Mouse (Mus musculus): ENCODE results near the gene Pnkp. TPM values are rescaled to one million over a fixed set of nuclear protein-coding genes. Genes with fewer than 3 reads are reported as not detected.

Pnkp gene
- polyA plus RNA-seq, 1 experiment from 2014 or later, result 21.6 TPM

DNA sequence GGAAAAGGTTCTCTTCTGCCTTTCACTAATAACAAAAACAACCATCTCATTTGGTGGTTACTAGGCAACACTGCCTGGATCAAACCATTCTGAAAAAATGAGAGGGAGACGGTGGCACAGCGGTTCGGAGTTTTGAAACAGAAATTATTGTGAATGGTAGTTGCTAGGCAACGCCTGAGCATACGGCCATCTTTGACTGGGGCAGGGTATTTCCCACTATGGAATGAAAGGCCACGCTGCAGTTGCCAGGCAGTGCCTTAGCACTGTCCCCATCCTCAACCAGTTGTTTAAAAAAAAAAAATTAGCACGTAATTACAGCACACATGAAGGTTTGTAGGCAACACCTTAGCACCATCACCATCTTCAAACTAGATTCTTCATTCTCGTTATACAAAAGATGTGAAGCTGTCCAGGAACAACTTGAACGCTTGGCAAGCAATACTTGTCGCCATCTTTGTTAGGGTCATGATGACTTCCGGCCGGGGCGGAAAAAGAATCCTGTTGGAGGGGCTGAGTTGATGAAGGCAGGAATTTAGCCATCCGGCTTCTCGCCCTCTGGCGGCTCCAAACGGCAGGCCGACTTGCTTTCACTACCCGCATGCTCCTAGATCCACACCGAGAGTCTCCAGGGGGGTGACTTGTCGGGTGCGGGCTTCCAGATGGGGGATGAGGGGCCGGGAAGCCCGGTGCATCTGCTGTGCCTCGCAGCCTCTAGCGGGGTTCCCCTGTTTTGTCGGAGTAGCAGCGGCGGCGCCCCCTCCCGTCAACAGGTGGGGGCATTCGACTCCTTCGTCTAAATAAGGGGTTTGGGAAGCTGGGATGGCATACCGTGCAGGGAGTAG lies 38.9 kb downstream of the Pnkp start, which contains the start of gene Fuz:
Gene Fuz (plus strand): TSS at position 487 of the 842 bp plus-strand sequence.
- H3K4me1 ChIP-seq (ENCODE audit: control insufficient read depth, insufficient read depth, low read length), result peaks cover 4% of the 10 kb centered on the region; the same call in 1 of the 2 replicates
- no peaks in the 10 kb centered on the region for H3K27me3 ChIP-seq (ENCODE audit: control insufficient read depth, insufficient read depth, low read length)
- peak; percentile 48; the same call in 1 of the 2 replicates for ATAC-seq (replicated peaks; ENCODE audit: insufficient number of reproducible peaks, low FRiP score, low TSS enrichment, low read depth)
- H3K9me3 ChIP-seq (replicated peaks; ENCODE audit: control insufficient read depth, low read length), result no peaks in the 10 kb centered on the region
- peak; percentile 96 for DNase-seq (ENCODE audit: low spot score)
- under 1% methylated on average over 34 of the region's 34 CpGs for WGBS
- peak within 1 kb of the TSS; percentile 38 for H3K4me3 ChIP-seq (ENCODE audit: low read depth, low read length)
- no peaks in the 10 kb centered on the region; the same call in 1 of the 2 replicates for H3K36me3 ChIP-seq (replicated peaks; ENCODE audit: control insufficient read depth, insufficient read depth, low read depth, low read length)
- peak within 1 kb of the TSS; percentile 59 for H3K4me2 ChIP-seq (ENCODE audit: low read depth, low read length)
- peak within 1 kb of the TSS; percentile 72 for H3K9ac ChIP-seq (replicated peaks; ENCODE audit: low read length)
- H3K27ac ChIP-seq (replicated peaks; ENCODE audit: low read depth, low read length), result peak within 1 kb of the TSS; percentile 63

DNA sequence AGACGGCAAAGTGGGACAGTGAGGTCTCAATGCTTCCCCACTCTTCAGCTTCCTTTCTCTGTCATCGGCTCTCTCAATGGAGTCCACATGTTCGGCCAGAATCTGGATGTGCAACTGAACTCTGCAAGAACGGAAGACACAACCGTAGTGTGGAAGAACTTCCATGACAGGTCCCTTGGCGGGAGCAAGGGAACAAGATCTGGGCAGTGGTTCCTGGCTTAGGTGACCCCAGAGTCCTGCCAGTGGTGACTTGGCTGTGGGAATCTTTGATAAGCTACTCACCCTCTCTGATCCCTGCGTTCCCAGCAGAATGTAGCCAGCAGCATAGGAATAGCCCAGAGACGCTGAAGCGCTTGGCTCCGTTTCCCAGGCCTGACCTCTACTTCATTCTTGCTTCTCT lies 39.6 kb downstream of the Pnkp start:
- peak overlapping the region; percentile 59 for H3K4me2 ChIP-seq (ENCODE audit: low read depth, low read length)
- H3K9ac ChIP-seq (replicated peaks; ENCODE audit: low read length), result peak overlapping the region; percentile 72
- peak overlapping the region; percentile 38 for H3K4me3 ChIP-seq (ENCODE audit: low read depth, low read length)
- ATAC-seq (replicated peaks; ENCODE audit: insufficient number of reproducible peaks, low FRiP score, low TSS enrichment, low read depth) (no peak), DNase-seq (ENCODE audit: low spot score) (peak; percentile 17)
- no peaks in the 10 kb centered on the region for H3K9me3 ChIP-seq (replicated peaks; ENCODE audit: control insufficient read depth, low read length)
- peaks cover 4% of the 10 kb centered on the region; the same call in 1 of the 2 replicates for H3K4me1 ChIP-seq (ENCODE audit: control insufficient read depth, insufficient read depth, low read length)
- 0 out of 2 replicates have a peak overlapping the region, but pooled peaks have one; percentile 63 for H3K27ac ChIP-seq (replicated peaks; ENCODE audit: low read depth, low read length)
- no peaks in the 10 kb centered on the region; the same call in 1 of the 2 replicates for H3K36me3 ChIP-seq (replicated peaks; ENCODE audit: control insufficient read depth, insufficient read depth, low read depth, low read length)
- no peaks in the 10 kb centered on the region for H3K27me3 ChIP-seq (ENCODE audit: control insufficient read depth, insufficient read depth, low read length)
- WGBS, result 37% methylated on average over 10 of the region's 10 CpGs

GRCm38 (mm10) chr7:44898607-44899006 lies 41.7 kb downstream of the Pnkp start:
- DNase-seq (ENCODE audit: low spot score) (no peak), ATAC-seq (replicated peaks; ENCODE audit: insufficient number of reproducible peaks, low FRiP score, low TSS enrichment, low read depth) (no peak)
- Histone ChIP-seq H3K4me3 (ENCODE audit: low read depth, low read length) (no peak overlapping the region), H3K27me3 (ENCODE audit: control insufficient read depth, insufficient read depth, low read length) (no peaks in the 10 kb centered on the region), H3K4me1 (ENCODE audit: control insufficient read depth, insufficient read depth, low read length) (peaks cover 4% of the 10 kb centered on the region; the same call in 1 of the 2 replicates), H3K9me3 (replicated peaks; ENCODE audit: control insufficient read depth, low read length) (no peaks in the 10 kb centered on the region), H3K4me2 (ENCODE audit: low read depth, low read length) (no peak overlapping the region), H3K27ac (replicated peaks; ENCODE audit: low read depth, low read length) (no peak overlapping the region), H3K9ac (replicated peaks; ENCODE audit: low read length) (no peak overlapping the region; the same call in 1 of the 2 replicates), H3K36me3 (replicated peaks; ENCODE audit: control insufficient read depth, insufficient read depth, low read depth, low read length) (peaks cover under 1% of the 10 kb centered on the region)
- 32% methylated on average over 19 of the region's 19 CpGs for WGBS

DNA sequence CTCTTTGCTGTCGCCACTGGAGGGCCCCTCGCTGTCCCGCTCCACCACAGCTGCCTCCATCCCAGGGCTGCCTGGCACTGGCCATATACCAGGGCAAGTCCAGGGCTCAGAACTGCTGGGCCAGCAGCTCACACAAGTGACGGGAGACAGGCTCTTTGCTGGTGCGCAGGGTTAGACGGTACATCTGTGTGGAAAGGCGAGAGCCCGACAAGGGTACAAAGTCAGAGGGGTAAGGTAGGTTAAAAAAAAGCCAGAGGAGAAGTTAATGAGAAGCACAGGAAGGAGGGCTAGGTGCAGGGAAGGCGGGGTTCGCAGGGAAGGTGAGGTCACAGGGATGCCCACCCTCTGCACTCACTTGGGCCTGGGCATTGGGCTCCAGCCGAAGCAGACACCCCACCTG lies 43.7 kb downstream of the Pnkp start:
- Histone ChIP-seq H3K27me3 (ENCODE audit: control insufficient read depth, insufficient read depth, low read length) (no peaks in the 10 kb centered on the region), H3K9me3 (replicated peaks; ENCODE audit: control insufficient read depth, low read length) (no peaks in the 10 kb centered on the region), H3K9ac (replicated peaks; ENCODE audit: low read length) (peak overlapping the region; percentile 14; the same call in 1 of the 2 replicates), H3K4me3 (ENCODE audit: low read depth, low read length) (no peak overlapping the region), H3K27ac (replicated peaks; ENCODE audit: low read depth, low read length) (no peak overlapping the region), H3K4me1 (ENCODE audit: control insufficient read depth, insufficient read depth, low read length) (peaks cover 4% of the 10 kb centered on the region; the same call in 1 of the 2 replicates), H3K4me2 (ENCODE audit: low read depth, low read length) (no peak overlapping the region), H3K36me3 (replicated peaks; ENCODE audit: control insufficient read depth, insufficient read depth, low read depth, low read length) (peaks cover 6% of the 10 kb centered on the region)
- ATAC-seq (replicated peaks; ENCODE audit: insufficient number of reproducible peaks, low FRiP score, low TSS enrichment, low read depth), result no peak
- 89% methylated on average over 11 of the region's 11 CpGs for WGBS
- DNase-seq (ENCODE audit: low spot score), result no peak

DNA sequence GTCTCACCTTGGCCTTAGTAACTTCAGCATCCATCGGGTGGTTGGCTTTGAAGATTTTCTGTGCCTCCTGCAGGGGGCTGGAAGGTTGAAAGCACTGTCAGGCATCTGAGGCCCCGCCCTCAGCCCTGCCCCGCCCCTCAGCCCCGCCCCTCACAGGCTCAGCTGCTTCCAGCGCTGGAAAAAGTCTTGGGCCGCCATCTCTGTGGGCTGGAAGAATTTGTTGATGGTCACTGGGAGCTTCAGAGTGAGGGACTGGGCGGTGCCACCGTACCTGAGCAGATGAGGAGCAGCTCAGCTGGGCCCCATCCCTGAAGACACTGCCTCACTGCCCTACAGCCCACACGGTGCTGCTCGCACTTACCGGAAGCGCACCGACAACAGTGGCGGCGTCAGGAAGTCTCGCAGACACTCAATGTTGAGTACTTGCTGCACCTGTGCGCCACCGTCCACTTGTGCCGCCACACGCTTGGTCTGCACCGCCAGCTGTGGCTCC lies 44.3 kb downstream of the Pnkp start:
- H3K36me3 ChIP-seq (replicated peaks; ENCODE audit: control insufficient read depth, insufficient read depth, low read depth, low read length), result peaks cover 6% of the 10 kb centered on the region
- H3K9me3 ChIP-seq (replicated peaks; ENCODE audit: control insufficient read depth, low read length), result no peaks in the 10 kb centered on the region
- ATAC-seq (replicated peaks; ENCODE audit: insufficient number of reproducible peaks, low FRiP score, low TSS enrichment, low read depth), result peak; percentile 31; the same call in 1 of the 2 replicates
- 10% methylated on average over 21 of the region's 21 CpGs for WGBS
- peak overlapping the region; percentile 44 for H3K4me2 ChIP-seq (ENCODE audit: low read depth, low read length)
- no peaks in the 10 kb centered on the region for H3K27me3 ChIP-seq (ENCODE audit: control insufficient read depth, insufficient read depth, low read length)
- DNase-seq (ENCODE audit: low spot score), result peak; percentile 80
- peak overlapping the region; percentile 13; the same call in 1 of the 2 replicates for H3K4me3 ChIP-seq (ENCODE audit: low read depth, low read length)
- H3K4me1 ChIP-seq (ENCODE audit: control insufficient read depth, insufficient read depth, low read length), result peaks cover 4% of the 10 kb centered on the region; the same call in 1 of the 2 replicates
- H3K9ac ChIP-seq (replicated peaks; ENCODE audit: low read length), result peak overlapping the region; percentile 37
- 0 out of 2 replicates have a peak overlapping the region, but pooled peaks have one; percentile 20 for H3K27ac ChIP-seq (replicated peaks; ENCODE audit: low read depth, low read length)

- Histone ChIP-seq H3K9ac (replicated peaks; ENCODE audit: low read length) (no peak overlapping the region), H3K27me3 (ENCODE audit: control insufficient read depth, insufficient read depth, low read length) (no peaks in the 10 kb centered on the region), H3K27ac (replicated peaks; ENCODE audit: low read depth, low read length) (no peak overlapping the region), H3K4me2 (ENCODE audit: low read depth, low read length) (no peak overlapping the region), H3K4me3 (ENCODE audit: low read depth, low read length) (no peak overlapping the region), H3K9me3 (replicated peaks; ENCODE audit: control insufficient read depth, low read length) (no peaks in the 10 kb centered on the region), H3K4me1 (ENCODE audit: control insufficient read depth, insufficient read depth, low read length) (no peaks in the 10 kb centered on the region), H3K36me3 (replicated peaks; ENCODE audit: control insufficient read depth, insufficient read depth, low read depth, low read length) (peaks cover 10% of the 10 kb centered on the region)
- no peak for DNase-seq (ENCODE audit: low spot score)
- ATAC-seq (replicated peaks; ENCODE audit: insufficient number of reproducible peaks, low FRiP score, low TSS enrichment, low read depth), result no peak
- WGBS, result 93% methylated on average over 20 of the region's 20 CpGs
Measured at GRCm38 (mm10) chr7:44905430-44905829, 48.5 kb downstream of the Pnkp start.

GRCm38 (mm10) chr7:44908706-44909476 lies 52.0 kb downstream of the Pnkp start:
- Histone ChIP-seq H3K9ac (replicated peaks; ENCODE audit: low read length) (no peak overlapping the region), H3K27me3 (ENCODE audit: control insufficient read depth, insufficient read depth, low read length) (no peaks in the 10 kb centered on the region), H3K36me3 (replicated peaks; ENCODE audit: control insufficient read depth, insufficient read depth, low read depth, low read length) (peaks cover 7% of the 10 kb centered on the region), H3K4me1 (ENCODE audit: control insufficient read depth, insufficient read depth, low read length) (no peaks in the 10 kb centered on the region), H3K4me2 (ENCODE audit: low read depth, low read length) (no peak overlapping the region), H3K9me3 (replicated peaks; ENCODE audit: control insufficient read depth, low read length) (no peaks in the 10 kb centered on the region), H3K27ac (replicated peaks; ENCODE audit: low read depth, low read length) (no peak overlapping the region), H3K4me3 (ENCODE audit: low read depth, low read length) (no peak overlapping the region)
- DNase-seq (ENCODE audit: low spot score) (no peak), ATAC-seq (replicated peaks; ENCODE audit: insufficient number of reproducible peaks, low FRiP score, low TSS enrichment, low read depth) (no peak)
- WGBS, result 89% methylated on average over 15 of the region's 15 CpGs
